Mouse (Mus musculus): ENCODE data around the gene Eif5a. TPM values are rescaled to one million over a fixed set of nuclear protein-coding genes. Genes with fewer than 3 reads are reported as not detected.

Eif5a gene
- 100 to 1,000 TPM; 355 to 387 TPM for total RNA-seq (2023)

GRCm38 (mm10) chr11:69921114-69922011 lies at the start of gene Eif5a:
TSS of gene Eif5a (minus strand) at chr11:69921958.

DNA sequence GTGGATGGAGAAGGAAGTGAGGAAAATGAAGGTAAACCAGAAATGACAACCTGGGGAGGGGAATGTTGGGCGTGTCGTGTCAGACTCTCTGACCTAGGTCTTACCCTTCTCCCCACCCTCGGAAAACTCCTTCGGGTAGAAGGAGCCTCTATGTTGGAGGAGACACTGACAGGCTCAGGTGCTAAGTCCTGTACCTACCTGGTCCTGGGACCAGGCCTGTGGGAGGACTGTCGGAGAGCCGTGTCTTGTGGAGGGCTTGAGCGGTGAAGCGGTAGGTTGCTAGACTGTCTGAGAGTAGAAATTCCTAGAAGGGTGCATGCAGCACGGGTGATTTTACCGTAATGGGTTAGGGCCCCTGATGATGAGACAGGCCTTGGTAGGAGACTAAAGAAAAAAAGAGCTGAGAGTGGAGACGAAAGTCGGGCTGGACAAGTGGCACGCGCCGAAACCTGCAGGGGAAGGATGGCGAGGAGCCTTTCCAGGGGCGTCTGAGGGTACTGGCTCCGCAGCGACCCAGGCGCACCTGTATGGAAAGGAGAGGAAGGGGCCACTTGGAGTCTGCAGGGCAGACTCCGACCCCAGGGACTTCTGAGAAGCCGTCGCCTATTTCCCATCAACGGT lies 43.0 kb upstream of the Eif5a start, which contains the start of gene Cldn7:
Cldn7 (plus strand) TSS at position 130 of the 621 bp plus-strand sequence.

GRCm38 (mm10) chr11:69948066-69948762 lies 26.5 kb upstream of the Eif5a start, which contains the start of gene Slc2a4:
TSS of gene Slc2a4 (minus strand) at chr11:69948188.

GRCm38 (mm10) chr11:69935137-69935879 lies 13.6 kb upstream of the Eif5a start, which contains the start of gene Ybx2:
TSS of gene Ybx2 (plus strand) at chr11:69935796.

DNA sequence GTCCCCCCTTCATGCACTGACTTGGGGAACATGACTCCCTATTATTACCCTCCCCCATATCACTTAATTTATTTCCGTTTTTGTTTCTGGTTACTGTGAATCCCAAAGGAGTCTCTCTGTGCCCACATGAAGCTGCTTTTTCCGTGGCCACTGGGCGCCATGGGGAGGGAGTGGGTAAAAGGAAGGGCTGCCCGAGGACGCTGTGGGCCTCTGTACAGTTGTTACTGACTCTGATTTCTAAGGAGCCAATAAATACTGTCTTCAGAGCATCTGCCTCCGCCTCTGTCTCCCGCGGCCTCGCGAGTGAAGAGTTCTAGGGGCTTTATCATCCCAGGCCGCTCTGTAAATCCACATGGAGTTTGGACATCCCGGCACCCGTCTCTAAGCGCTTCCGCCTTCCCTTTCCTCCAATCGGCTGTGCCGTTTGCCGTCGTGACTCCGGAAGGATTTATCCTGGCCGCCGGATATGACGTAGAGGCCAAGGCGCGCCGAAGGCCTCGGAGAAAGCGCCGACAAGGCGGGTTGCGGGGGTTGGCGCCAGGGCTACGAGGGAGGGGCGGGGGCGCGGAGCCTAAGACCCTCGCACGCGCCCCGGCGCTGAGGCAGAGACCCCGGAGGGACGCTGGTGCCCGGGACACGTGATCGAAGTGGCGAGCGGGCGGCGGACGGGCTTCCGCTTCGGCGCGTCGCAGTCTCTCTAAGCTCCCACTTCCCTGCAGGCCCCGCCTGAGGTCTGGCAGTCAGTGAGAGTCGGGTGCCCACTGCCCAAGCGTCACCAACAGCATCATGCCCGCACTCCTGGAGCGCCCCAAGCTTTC lies 8.0 kb downstream of the Eif5a start, which contains the start of gene Gps2:
Gps2 (plus strand) TSS at position 335 of the 818 bp plus-strand sequence.

GRCm38 (mm10) chr11:69900471-69901405 lies 21.0 kb downstream of the Eif5a start, which contains the start of the genes 2810408A11Rik and Neurl4:
TSS of gene 2810408A11Rik (minus strand) at chr11:69900987.
TSS of gene Neurl4 (plus strand) at chr11:69901072.

GRCm38 (mm10) chr11:69895291-69895690 lies 26.5 kb downstream of the Eif5a start, which contains the start of gene Acap1:
TSS of gene Acap1 (minus strand) at chr11:69895539.

GRCm38 (mm10) chr11:69880853-69881603 lies 40.7 kb downstream of the Eif5a start, which contains the start of gene Kctd11:
TSS of gene Kctd11 (minus strand) at chr11:69881406.

DNA sequence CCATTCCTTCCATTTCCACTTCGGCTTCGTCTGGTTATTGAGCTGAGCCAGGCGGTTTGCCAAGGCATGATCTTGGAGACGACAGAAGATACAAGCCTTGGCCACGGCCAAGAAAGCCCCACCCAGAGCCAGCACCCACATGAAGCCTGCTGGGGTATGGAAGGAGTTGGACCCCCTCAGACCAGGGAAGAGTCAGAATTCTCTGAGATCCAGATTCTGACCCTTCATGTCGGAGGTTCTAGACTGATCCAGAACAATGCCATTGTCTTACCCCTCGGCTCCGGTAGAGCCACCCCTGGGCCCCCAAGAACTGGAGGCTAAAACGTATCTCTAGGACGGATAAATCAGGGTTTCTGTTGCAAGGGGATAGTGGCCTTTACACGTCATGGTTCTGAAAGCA lies 43.9 kb downstream of the Eif5a start, which contains the start of gene Tmem95:
Tmem95 (minus strand) TSS at position 141 of the 400 bp plus-strand sequence.

Other genes with a start within 250 kb of the Eif5a start
- 100 to 1,000 TPM; 720 to 780 TPM for gene Eif4a1, start 249.5 kb downstream of the Eif5a start, total RNA-seq (2023)
- gene Senp3, start 239.9 kb downstream of the Eif5a start, total RNA-seq (2023) = 100 to 1,000 TPM; 134 to 139 TPM
- gene Tnfsf13, start 236.2 kb downstream of the Eif5a start, total RNA-seq (2023) = not detected
- not detected for gene Tnfsf12, start 226.1 kb downstream of the Eif5a start, total RNA-seq (2023)
- not detected for gene Tnfsfm13, start 225.9 kb downstream of the Eif5a start, total RNA-seq (2023)
- gene Polr2a, start 163.3 kb downstream of the Eif5a start, total RNA-seq (2023) = 100 to 1,000 TPM; 254 to 255 TPM
- gene Slc35g3, start 160.0 kb downstream of the Eif5a start, total RNA-seq (2023) = not detected
- gene Zbtb4, start 156.0 kb downstream of the Eif5a start, total RNA-seq (2023) = 10 to 100 TPM; 61.0 to 64.9 TPM
- 10 to 100 TPM; 10.5 to 13.5 TPM for gene Chrnb1, start 126.0 kb downstream of the Eif5a start, total RNA-seq (2023)
- gene Fgf11, start 120.1 kb downstream of the Eif5a start, total RNA-seq (2023) = under 1 TPM in 1 of 2 experiments, not detected in 1; 0.44 TPM
- gene Tmem102, start 116.3 kb downstream of the Eif5a start, total RNA-seq (2023) = not detected
- gene Gm39566, start 106.7 kb downstream of the Eif5a start, total RNA-seq (2023) = not detected
- gene Spem2, start 103.5 kb downstream of the Eif5a start, total RNA-seq (2023) = not detected
- not detected for gene Spem1, start 99.8 kb downstream of the Eif5a start, total RNA-seq (2023)
- gene Nlgn2, start 84.2 kb downstream of the Eif5a start, total RNA-seq (2023) = under 1 TPM; 0.12 to 0.41 TPM
- 10 to 100 TPM; 27.0 to 38.9 TPM for gene Tmem256, start 83.4 kb downstream of the Eif5a start, total RNA-seq (2023)
- 10 to 100 TPM; 10.4 to 14.7 TPM for gene Plscr3, start 75.6 kb downstream of the Eif5a start, total RNA-seq (2023)
- not detected for gene Tnk1, start 63.2 kb downstream of the Eif5a start, total RNA-seq (2023)
- gene Tmem95, start 43.9 kb downstream of the Eif5a start, total RNA-seq (2023) = not detected
- gene Kctd11, start 40.6 kb downstream of the Eif5a start, total RNA-seq (2023) = 1 to 10 TPM; 2.7 to 3.2 TPM
- 100 to 1,000 TPM; 518 to 555 TPM for gene Acap1, start 26.4 kb downstream of the Eif5a start, total RNA-seq (2023)
- gene 2810408A11Rik, start 21.0 kb downstream of the Eif5a start, total RNA-seq (2023) = 1 to 10 TPM; 2.5 TPM
- 10 to 100 TPM; 76.0 to 83.3 TPM for gene Neurl4, start 20.9 kb downstream of the Eif5a start, total RNA-seq (2023)
- 100 to 1,000 TPM; 148 to 150 TPM for gene Gps2, start 8.1 kb downstream of the Eif5a start, total RNA-seq (2023)
- gene Ybx2, start 13.8 kb upstream of the Eif5a start, total RNA-seq (2023) = not detected
- not detected for gene Slc2a4, start 26.2 kb upstream of the Eif5a start, total RNA-seq (2023)
- gene Cldn7, start 42.8 kb upstream of the Eif5a start, total RNA-seq (2023) = not detected
- 100 to 1,000 TPM; 111 to 123 TPM for gene Ctdnep1, start 59.2 kb upstream of the Eif5a start, total RNA-seq (2023)
- 10 to 100 TPM; 38.4 to 50.9 TPM for gene Elp5, start 60.6 kb upstream of the Eif5a start, total RNA-seq (2023)
- 100 to 1,000 TPM; 291 to 311 TPM for gene Gabarap, start 69.2 kb upstream of the Eif5a start, total RNA-seq (2023)
- gene Phf23, start 73.8 kb upstream of the Eif5a start, total RNA-seq (2023) = 10 to 100 TPM; 59.7 to 74.6 TPM
- gene Dvl2, start 78.6 kb upstream of the Eif5a start, total RNA-seq (2023) = 10 to 100 TPM; 47.8 to 61.1 TPM
- 10 to 100 TPM; 58.2 to 58.6 TPM for gene Acadvl, start 93.5 kb upstream of the Eif5a start, total RNA-seq (2023)
- 1 to 10 TPM; 1.9 to 4.5 TPM for gene Dlg4, start 95.0 kb upstream of the Eif5a start, total RNA-seq (2023)
- gene Asgr1, start 132.1 kb upstream of the Eif5a start, total RNA-seq (2023) = not detected
- not detected for gene Asgr2, start 170.7 kb upstream of the Eif5a start, total RNA-seq (2023)
- not detected for gene Mgl2, start 208.4 kb upstream of the Eif5a start, total RNA-seq (2023)
- not detected for gene Clec10a, start 234.2 kb upstream of the Eif5a start, total RNA-seq (2023)